Mouse (Mus musculus) liver, postnatal 0 days (tissue): ENCODE data around the gene Caln1. TPM values are rescaled to one million over a fixed set of nuclear protein-coding genes. Genes with fewer than 3 reads are reported as not detected.

Experiments used
- ATAC-seq: fragments of 200-750 bp; cut with Nextera tagmentation; 2 replicates; pipeline ENCODE4 v1.8.0; 2017; ENCODE audit warnings: mild to moderate bottlenecking, moderate library complexity
- DNase-seq: peaks from one replicate; pipeline ENCODE4 v3.0.0-alpha.2; 2016
- H3K27ac ChIP-seq: fragments of 300-500 bp; sonication (generic); 2 replicates; pipeline ENCODE4 v1.5.1; 2014; ENCODE audit warnings: antibody characterized with exemption, moderate library complexity, mild to moderate bottlenecking, low read depth
- H3K27me3 ChIP-seq: fragments of 300-500 bp; sonication (generic); 2 replicates; pipeline ENCODE4 v1.6.1; 2014; ENCODE audit warnings: low read length, control low read depth, mixed read lengths; ENCODE audit not compliant: insufficient read depth
- H3K36me3 ChIP-seq: fragments of 300-500 bp; sonication (generic); replicated peaks from 2 replicates; pipeline ENCODE4 v1.6.1; 2014; ENCODE audit warnings: mild to moderate bottlenecking, control low read depth, low read length, moderate library complexity, mixed read lengths; ENCODE audit not compliant: insufficient read depth
- H3K4me1 ChIP-seq: fragments of 300-500 bp; sonication (generic); 2 replicates; pipeline ENCODE4 v1.6.1; 2014; ENCODE audit warnings: antibody characterized with exemption, mild to moderate bottlenecking, control low read depth; ENCODE audit not compliant: insufficient read depth
- H3K4me2 ChIP-seq: fragments of 300-500 bp; sonication (generic); 2 replicates; pipeline ENCODE4 v1.6.1; 2014; ENCODE audit warnings: low read depth, mild to moderate bottlenecking, low read length, moderate library complexity, mixed read lengths
- H3K4me3 ChIP-seq: fragments of 300-500 bp; sonication (generic); 2 replicates; pipeline ENCODE4 v1.5.1; 2014; ENCODE audit warnings: low read depth, low read length
- H3K9ac ChIP-seq: fragments of 300-500 bp; sonication (generic); replicated peaks from 2 replicates; pipeline ENCODE4 v1.6.1; 2014; ENCODE audit warnings: mild to moderate bottlenecking, moderate library complexity
- H3K9me3 ChIP-seq: fragments of 300-500 bp; sonication (generic); 2 replicates; pipeline ENCODE4 v1.6.1; 2016; ENCODE audit warnings: mild to moderate bottlenecking, control low read depth, low read length, mixed read lengths
- CTCF ChIP-seq: sonication (generic); IDR thresholded peaks from 2 replicates; pipeline ENCODE4 v1.5.1; 2016; ENCODE audit warnings: antibody characterized with exemption, low read depth
- EP300 ChIP-seq: IDR thresholded peaks from 2 replicates; pipeline ENCODE4 v1.6.1; 2016; ENCODE audit warnings: antibody characterized with exemption, low read depth, mild to moderate bottlenecking
- WGBS: fragments of 180-500 bp; shearing (Covaris S2); extraction: QIAGEN DNeasy Blood & Tissue Kit; methylation state at CpG from one replicate; pipeline ENCODE4 v1.1.7; 2014; ENCODE audit not compliant: insufficient replicate concordance; 5-methylcytosine and 5-hydroxymethylcytosine counted together
- polyA plus RNA-seq: library from polyadenylated mRNA; unstranded; fragments of >200 nt; fragmentation: Nextera tagmentation; extraction: Ambion mirVana; gene quantifications from 2 replicates; pipeline ENCODE4 v1.2.1, GENCODE M21; 2015

The Caln1 gene
- polyA plus RNA-seq, 1 experiment from 2014 or later, result 3.0 TPM

DNA sequence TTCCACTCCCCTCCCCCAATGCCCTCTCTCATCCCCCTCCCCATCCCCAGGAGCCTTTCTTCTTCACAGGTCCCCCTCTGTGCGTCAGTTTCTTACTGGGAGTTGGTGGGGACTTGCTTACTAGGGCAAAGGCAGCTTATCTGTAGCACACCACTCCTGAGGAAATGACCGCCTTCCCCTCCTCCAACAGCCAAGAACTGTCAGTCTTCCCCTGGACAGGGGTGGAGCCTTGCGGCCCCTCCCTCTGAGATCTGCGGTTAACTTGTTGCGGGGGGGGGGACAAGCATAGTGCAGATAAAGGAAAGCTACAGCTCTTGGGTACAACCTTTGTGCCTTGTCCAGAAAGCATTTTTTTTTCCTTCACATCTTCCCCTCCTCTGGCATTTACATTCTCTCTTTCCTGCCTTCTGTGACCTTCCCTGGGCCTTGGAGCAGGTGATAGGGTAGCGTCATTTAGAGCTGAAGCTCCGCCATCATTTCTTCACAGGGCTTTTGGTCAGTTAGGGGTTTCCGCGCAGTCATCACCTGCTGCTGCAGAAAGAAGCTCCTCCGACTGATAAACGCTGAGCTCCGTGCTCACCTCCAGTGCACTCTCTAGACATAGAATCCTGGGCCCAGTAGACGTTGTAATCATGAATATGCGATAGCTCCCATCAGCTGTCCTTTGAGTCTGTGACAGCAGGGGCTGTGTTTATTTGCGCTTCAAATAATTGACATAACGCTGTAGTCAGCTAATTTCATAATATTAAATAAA is 319.3 kb downstream of the Caln1 start:
- Histone ChIP-seq H3K4me2 (peak overlapping the region; percentile 42), H3K9me3 (no peaks in the 10 kb centered on the region), H3K4me1 (no peaks in the 10 kb centered on the region), H3K27me3 (no peaks in the 10 kb centered on the region), H3K36me3 (no peaks in the 10 kb centered on the region), H3K4me3 (no peak overlapping the region), H3K9ac (no peak overlapping the region), H3K27ac (no peak overlapping the region)
- TF ChIP-seq CTCF (no peak), EP300 (peak; percentile 47; the same call in 1 of the 2 replicates)
- 29% methylated on average over 16 of the region's 16 CpGs for WGBS
- ATAC-seq (peak; percentile 66; the same call in 1 of the 2 replicates), DNase-seq (no peak)

GRCm38 (mm10) chr5:130691349-130691748 is 322.1 kb downstream of the Caln1 start:
- 82% methylated on average over 3 of the region's 3 CpGs for WGBS
- H3K4me1 ChIP-seq, result no peaks in the 10 kb centered on the region
- no peak overlapping the region for H3K4me3 ChIP-seq
- H3K27ac ChIP-seq, result no peak overlapping the region
- DNase-seq (no peak), ATAC-seq (no peak)
- no peaks in the 10 kb centered on the region for H3K36me3 ChIP-seq
- no peaks in the 10 kb centered on the region for H3K27me3 ChIP-seq
- no peak overlapping the region for H3K9ac ChIP-seq
- H3K4me2 ChIP-seq, result no peak overlapping the region
- no peaks in the 10 kb centered on the region for H3K9me3 ChIP-seq
- no peak for TF ChIP-seq EP300
- no peak for TF ChIP-seq CTCF

DNA sequence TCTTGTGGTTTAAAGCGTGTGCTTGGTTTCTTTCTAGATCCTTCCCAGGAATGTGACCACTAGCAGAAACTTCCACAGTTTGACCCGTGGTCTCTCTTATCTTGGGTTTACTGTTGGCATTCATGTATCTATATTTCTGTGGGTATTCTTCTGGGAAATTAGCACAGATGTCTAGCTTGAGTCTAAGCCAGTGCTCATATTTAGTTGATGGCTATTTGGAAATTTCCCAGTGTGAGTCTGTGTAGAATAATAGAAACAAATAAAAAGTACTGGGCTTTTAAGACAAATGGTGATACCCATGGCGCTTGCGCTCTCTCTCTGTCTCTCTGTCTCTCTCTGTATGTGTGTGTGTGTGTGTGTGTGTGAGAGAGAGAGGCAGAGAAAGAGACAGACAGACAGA is 330.2 kb downstream of the Caln1 start:
- Histone ChIP-seq H3K4me2 (no peak overlapping the region), H3K9me3 (no peaks in the 10 kb centered on the region), H3K27ac (no peak overlapping the region), H3K9ac (no peak overlapping the region), H3K4me3 (no peak overlapping the region), H3K27me3 (no peaks in the 10 kb centered on the region), H3K36me3 (no peaks in the 10 kb centered on the region), H3K4me1 (no peaks in the 10 kb centered on the region)
- WGBS, result 67% methylated on average over 4 of the region's 4 CpGs
- no peak for DNase-seq
- ATAC-seq, result no peak
- TF ChIP-seq CTCF (no peak), EP300 (no peak)

DNA sequence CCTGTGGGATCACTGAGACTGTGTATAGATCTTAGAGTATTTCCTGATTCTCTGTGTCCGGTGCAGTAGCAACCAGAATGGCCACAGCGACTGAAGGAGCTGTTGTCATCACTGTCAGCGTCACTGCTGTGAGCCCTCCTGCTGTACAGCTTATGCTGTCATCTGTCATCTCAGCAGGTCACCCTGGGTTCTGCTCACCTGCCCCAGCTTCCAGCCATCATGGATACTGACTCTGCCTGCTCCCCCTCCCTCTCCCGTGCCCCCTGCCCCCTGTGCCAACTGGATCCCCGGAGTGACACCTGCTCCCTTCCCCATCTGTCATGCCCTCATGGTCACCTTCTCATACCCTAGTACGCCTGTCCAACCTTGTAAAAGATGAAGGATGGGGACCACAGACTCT is 332.5 kb downstream of the Caln1 start:
- TF ChIP-seq EP300, result no peak
- TF ChIP-seq CTCF, result no peak
- Histone ChIP-seq H3K4me3 (no peak overlapping the region), H3K36me3 (no peaks in the 10 kb centered on the region), H3K27me3 (no peaks in the 10 kb centered on the region), H3K27ac (no peak overlapping the region), H3K4me1 (no peaks in the 10 kb centered on the region), H3K9ac (no peak overlapping the region), H3K9me3 (no peaks in the 10 kb centered on the region), H3K4me2 (no peak overlapping the region)
- WGBS, result 77% methylated on average over 6 of the region's 6 CpGs
- DNase-seq, result no peak
- ATAC-seq, result no peak

DNA sequence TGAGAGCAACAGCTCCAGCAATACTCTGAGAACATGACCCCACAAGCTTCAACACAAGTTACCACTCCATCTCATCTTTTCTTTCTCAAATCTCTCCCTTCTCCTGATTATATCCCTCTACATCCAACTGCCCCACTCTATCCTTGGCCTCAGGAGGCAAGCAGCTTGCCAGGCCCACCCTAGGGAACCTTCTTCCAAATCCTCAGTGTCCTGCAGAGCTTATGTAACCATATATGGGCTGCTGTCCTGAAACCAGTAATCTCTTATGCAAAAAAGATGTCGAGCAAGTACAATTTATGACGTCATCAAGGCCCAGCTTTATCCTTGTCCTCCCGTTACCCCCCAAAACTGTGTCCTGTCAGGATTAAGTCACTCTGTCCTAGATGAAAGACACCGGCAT is 333.1 kb downstream of the Caln1 start:
- WGBS, result 63% methylated on average over 4 of the region's 4 CpGs
- Histone ChIP-seq H3K9ac (no peak overlapping the region), H3K27me3 (no peaks in the 10 kb centered on the region), H3K27ac (no peak overlapping the region), H3K36me3 (no peaks in the 10 kb centered on the region), H3K4me1 (no peaks in the 10 kb centered on the region), H3K9me3 (no peaks in the 10 kb centered on the region), H3K4me2 (no peak overlapping the region), H3K4me3 (no peak overlapping the region)
- DNase-seq (no peak), ATAC-seq (no peak)
- no peak for TF ChIP-seq EP300
- TF ChIP-seq CTCF, result no peak

DNA sequence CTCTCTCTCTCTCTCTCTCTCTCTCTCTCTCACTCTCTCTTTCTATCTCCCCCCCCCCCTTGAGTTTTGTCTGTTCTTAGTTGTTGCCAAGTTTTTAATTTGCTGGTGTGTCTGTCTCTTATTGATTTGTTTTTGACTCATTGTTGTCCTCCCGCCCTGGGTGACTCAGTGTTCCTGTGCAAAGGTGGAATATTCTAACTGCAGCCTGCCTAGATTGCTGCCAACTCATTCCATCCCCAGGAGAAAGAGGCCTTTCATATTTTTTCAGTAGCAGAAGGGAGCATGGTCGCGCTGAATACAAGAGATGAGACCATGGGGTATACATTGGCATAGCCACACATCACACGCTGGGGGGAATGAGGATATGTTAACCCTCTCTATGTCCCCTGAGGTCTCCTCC is 335.6 kb downstream of the Caln1 start:
- no peak for DNase-seq

More for the DNA sequence above, 335.6 kb downstream of the Caln1 start:
- no peaks in the 10 kb centered on the region for H3K27me3 ChIP-seq
- TF ChIP-seq EP300, result no peak
- no peak for TF ChIP-seq CTCF
- H3K4me3 ChIP-seq, result no peak overlapping the region
- 68% methylated on average over 4 of the region's 4 CpGs for WGBS
- H3K9me3 ChIP-seq, result no peaks in the 10 kb centered on the region
- no peaks in the 10 kb centered on the region for H3K36me3 ChIP-seq
- ATAC-seq, result no peak
- no peak overlapping the region for H3K4me2 ChIP-seq
- no peak overlapping the region for H3K27ac ChIP-seq
- H3K9ac ChIP-seq, result no peak overlapping the region
- no peaks in the 10 kb centered on the region for H3K4me1 ChIP-seq
